Mouse (Mus musculus): ENCODE data around the gene Depdc7. TPM values are rescaled to one million over a fixed set of nuclear protein-coding genes. Genes with fewer than 3 reads are reported as not detected.

The Depdc7 gene
- polyA plus RNA-seq, 1 experiment = 4.3 TPM

GRCm38 (mm10) chr2:104750611-104751010 lies 7.9 kb upstream of the Depdc7 start:
- H3K36me3 ChIP-seq (ENCODE audit: control insufficient read depth, insufficient read depth) = peaks cover 1% of the 10 kb centered on the region
- H3K4me2 ChIP-seq (ENCODE audit: low read depth) = no peak overlapping the region
- H3K4me3 ChIP-seq = no peak overlapping the region
- no peaks in the 10 kb centered on the region for H3K27me3 ChIP-seq (ENCODE audit: control insufficient read depth, insufficient read depth, insufficient read length)
- H3ac ChIP-seq (ENCODE audit: control insufficient read depth, insufficient read length) = no peak overlapping the region
- no peaks in the 10 kb centered on the region for H3K79me2 ChIP-seq (ENCODE audit: control insufficient read depth, insufficient read depth)
- no peak for TF ChIP-seq MYOD1 (IDR thresholded peaks at IDR 0.05; ENCODE audit: control insufficient read depth in 1 of 3, insufficient read length in 2 of 3, low read depth in 2 of 3)
- TF ChIP-seq TCF3 (IDR thresholded peaks at IDR 0.05; ENCODE audit: insufficient read length, low read depth) = no peak
- TF ChIP-seq MAX (IDR thresholded peaks at IDR 0.05; ENCODE audit: low read depth) = no peak
- no peak for TF ChIP-seq POLR2A (IDR thresholded peaks at IDR 0.05; ENCODE audit: insufficient read length, low read depth)
- TF ChIP-seq E2F4 (IDR thresholded peaks at IDR 0.05; ENCODE audit: insufficient read depth) = no peak
- TF ChIP-seq TCF12 (IDR thresholded peaks at IDR 0.05; ENCODE audit: insufficient read depth, poor library complexity, severe bottlenecking) = no peak
- no peak for TF ChIP-seq SRF (IDR thresholded peaks at IDR 0.05; ENCODE audit: control insufficient read depth, insufficient read length, low read depth)
- no peak for TF ChIP-seq CEBPB (IDR thresholded peaks at IDR 0.05; ENCODE audit: insufficient read depth, poor library complexity, severe bottlenecking)
- no peak for TF ChIP-seq USF1 (IDR thresholded peaks at IDR 0.05; ENCODE audit: low read depth)
- TF ChIP-seq REST (IDR thresholded peaks at IDR 0.05; ENCODE audit: insufficient read depth, insufficient read length) = no peak
- TF ChIP-seq MYOG (IDR thresholded peaks at IDR 0.05; ENCODE audit: control insufficient read depth in 1 of 3, insufficient read depth in 1 of 3, insufficient read length in 2 of 3, low read depth in 2 of 3) = no peak
- TF ChIP-seq POLR2AphosphoS2 (IDR thresholded peaks at IDR 0.05; ENCODE audit: insufficient read length, low read depth) = no peak

- Histone ChIP-seq H3ac (ENCODE audit: control insufficient read depth, insufficient read length) (no peak overlapping the region), H3K4me3 (no peak overlapping the region), H3K27me3 (ENCODE audit: control insufficient read depth, insufficient read depth, insufficient read length) (no peaks in the 10 kb centered on the region), H3K79me2 (ENCODE audit: control insufficient read depth, insufficient read depth) (no peaks in the 10 kb centered on the region), H3K4me2 (ENCODE audit: low read depth) (no peak overlapping the region), H3K36me3 (ENCODE audit: control insufficient read depth, insufficient read depth) (no peaks in the 10 kb centered on the region)
- TF ChIP-seq POLR2AphosphoS2 (IDR thresholded peaks at IDR 0.05; ENCODE audit: insufficient read length, low read depth) (no peak), TCF12 (IDR thresholded peaks at IDR 0.05; ENCODE audit: insufficient read depth, poor library complexity, severe bottlenecking) (no peak), REST (IDR thresholded peaks at IDR 0.05; ENCODE audit: insufficient read depth, insufficient read length) (no peak), E2F4 (IDR thresholded peaks at IDR 0.05; ENCODE audit: insufficient read depth) (no peak), MAX (IDR thresholded peaks at IDR 0.05; ENCODE audit: low read depth) (no peak)
Measured at GRCm38 (mm10) chr2:104748652-104749183, 6.0 kb upstream of the Depdc7 start.

GRCm38 (mm10) chr2:104746251-104746650 lies 3.6 kb upstream of the Depdc7 start:
- Histone ChIP-seq H3K4me3 (no peak overlapping the region), H3K79me2 (ENCODE audit: control insufficient read depth, insufficient read depth) (no peaks in the 10 kb centered on the region), H3K36me3 (ENCODE audit: control insufficient read depth, insufficient read depth) (no peaks in the 10 kb centered on the region), H3ac (ENCODE audit: control insufficient read depth, insufficient read length) (no peak overlapping the region), H3K27me3 (ENCODE audit: control insufficient read depth, insufficient read depth, insufficient read length) (no peaks in the 10 kb centered on the region), H3K4me2 (ENCODE audit: low read depth) (no peak overlapping the region)
- TF ChIP-seq USF1 (IDR thresholded peaks at IDR 0.05; ENCODE audit: low read depth) (no peak), TCF12 (IDR thresholded peaks at IDR 0.05; ENCODE audit: insufficient read depth, poor library complexity, severe bottlenecking) (no peak), MYOD1 (IDR thresholded peaks at IDR 0.05; ENCODE audit: control insufficient read depth in 1 of 3, insufficient read length in 2 of 3, low read depth in 2 of 3) (no peak), SRF (IDR thresholded peaks at IDR 0.05; ENCODE audit: control insufficient read depth, insufficient read length, low read depth) (no peak), REST (IDR thresholded peaks at IDR 0.05; ENCODE audit: insufficient read depth, insufficient read length) (no peak)

GRCm38 (mm10) chr2:104743971-104744370 lies 1.3 kb upstream of the Depdc7 start:
- no peak overlapping the region for H3ac ChIP-seq (ENCODE audit: control insufficient read depth, insufficient read length)
- H3K4me2 ChIP-seq (ENCODE audit: low read depth) = no peak overlapping the region
- TF ChIP-seq POLR2A (IDR thresholded peaks at IDR 0.05; ENCODE audit: insufficient read length, low read depth) = no peak
- no peak for TF ChIP-seq REST (IDR thresholded peaks at IDR 0.05; ENCODE audit: insufficient read depth, insufficient read length)
- no peak for TF ChIP-seq USF1 (IDR thresholded peaks at IDR 0.05; ENCODE audit: low read depth)
- no peak for TF ChIP-seq MAX (IDR thresholded peaks at IDR 0.05; ENCODE audit: low read depth)
- no peak for TF ChIP-seq CEBPB (IDR thresholded peaks at IDR 0.05; ENCODE audit: insufficient read depth, poor library complexity, severe bottlenecking)
- no peak for TF ChIP-seq POLR2AphosphoS2 (IDR thresholded peaks at IDR 0.05; ENCODE audit: insufficient read length, low read depth)
- TF ChIP-seq SRF (IDR thresholded peaks at IDR 0.05; ENCODE audit: control insufficient read depth, insufficient read length, low read depth) = no peak
- TF ChIP-seq TCF12 (IDR thresholded peaks at IDR 0.05; ENCODE audit: insufficient read depth, poor library complexity, severe bottlenecking) = no peak
- no peak for TF ChIP-seq E2F4 (IDR thresholded peaks at IDR 0.05; ENCODE audit: insufficient read depth)
- TF ChIP-seq MYOG (IDR thresholded peaks at IDR 0.05; ENCODE audit: control insufficient read depth in 1 of 3, insufficient read depth in 1 of 3, insufficient read length in 2 of 3, low read depth in 2 of 3) = no peak
- no peak for TF ChIP-seq MYOD1 (IDR thresholded peaks at IDR 0.05; ENCODE audit: control insufficient read depth in 1 of 3, insufficient read length in 2 of 3, low read depth in 2 of 3)
- no peak for TF ChIP-seq TCF3 (IDR thresholded peaks at IDR 0.05; ENCODE audit: insufficient read length, low read depth)
- no peaks in the 10 kb centered on the region for H3K36me3 ChIP-seq (ENCODE audit: control insufficient read depth, insufficient read depth)
- no peak overlapping the region for H3K4me3 ChIP-seq
- no peaks in the 10 kb centered on the region for H3K27me3 ChIP-seq (ENCODE audit: control insufficient read depth, insufficient read depth, insufficient read length)
- H3K79me2 ChIP-seq (ENCODE audit: control insufficient read depth, insufficient read depth) = no peaks in the 10 kb centered on the region

GRCm38 (mm10) chr2:104743160-104743559 lies 482 bp upstream of the Depdc7 start:
- no peaks in the 10 kb centered on the region for H3K79me2 ChIP-seq (ENCODE audit: control insufficient read depth, insufficient read depth)
- peak overlapping the region; percentile 38 for H3K4me3 ChIP-seq
- H3K36me3 ChIP-seq (ENCODE audit: control insufficient read depth, insufficient read depth) = no peaks in the 10 kb centered on the region

More at GRCm38 (mm10) chr2:104743160-104743559, 482 bp upstream of the Depdc7 start:
- Histone ChIP-seq H3K27me3 (ENCODE audit: control insufficient read depth, insufficient read depth, insufficient read length) (no peaks in the 10 kb centered on the region), H3K4me2 (ENCODE audit: low read depth) (peak overlapping the region; percentile 64), H3ac (ENCODE audit: control insufficient read depth, insufficient read length) (peak overlapping the region; percentile 61)
- no peak for TF ChIP-seq CEBPB (IDR thresholded peaks at IDR 0.05; ENCODE audit: insufficient read depth, poor library complexity, severe bottlenecking)
- TF ChIP-seq USF1 (IDR thresholded peaks at IDR 0.05; ENCODE audit: low read depth) = no peak
- no peak for TF ChIP-seq REST (IDR thresholded peaks at IDR 0.05; ENCODE audit: insufficient read depth, insufficient read length)
- no peak for TF ChIP-seq TCF12 (IDR thresholded peaks at IDR 0.05; ENCODE audit: insufficient read depth, poor library complexity, severe bottlenecking)
- no peak for TF ChIP-seq POLR2AphosphoS2 (IDR thresholded peaks at IDR 0.05; ENCODE audit: insufficient read length, low read depth)
- TF ChIP-seq SRF (IDR thresholded peaks at IDR 0.05; ENCODE audit: control insufficient read depth, insufficient read length, low read depth) = no peak
- no peak for TF ChIP-seq MYOG (IDR thresholded peaks at IDR 0.05; ENCODE audit: control insufficient read depth in 1 of 3, insufficient read depth in 1 of 3, insufficient read length in 2 of 3, low read depth in 2 of 3)
- TF ChIP-seq MAX (IDR thresholded peaks at IDR 0.05; ENCODE audit: low read depth) = no peak
- TF ChIP-seq MYOD1 (IDR thresholded peaks at IDR 0.05; ENCODE audit: control insufficient read depth in 1 of 3, insufficient read length in 2 of 3, low read depth in 2 of 3) = no peak

Measured in myocyte (in vitro differentiated cells).